Mouse (Mus musculus) heart, embryonic 14.5 days (tissue): ENCODE results near the gene Pros1. TPM values are rescaled to one million over a fixed set of nuclear protein-coding genes. Genes with fewer than 3 reads are reported as not detected.

ENCODE experiments used
- ATAC-seq: fragments of 200-750 bp; cut with Nextera tagmentation; 2 replicates; pipeline ENCODE4 v1.8.0; 2017; ENCODE audit warnings: low read depth, moderate TSS enrichment; ENCODE audit not compliant: insufficient number of reproducible peaks, insufficient read depth, low FRiP score
- H3K27ac ChIP-seq, 2 experiments: fragments of 200-500 bp in 1 of 2; fragments of 300-500 bp in 1 of 2; sonication (generic) in 1 of 2; replicated peaks in 1 of 2; 2 replicates each; pipeline ENCODE4 v1.5.1; 2012 to 2014; ENCODE audit warnings: low read depth in 2 of 2, low read length in 2 of 2, control low read depth in 1 of 2, mild to moderate bottlenecking in 1 of 2, mixed read lengths in 1 of 2; ENCODE audit not compliant: control insufficient read depth in 1 of 2, insufficient read depth in 1 of 2
- H3K27me3 ChIP-seq: fragments of 300-500 bp; sonication (generic); 2 replicates; pipeline ENCODE4 v1.6.1; 2014; ENCODE audit warnings: mild to moderate bottlenecking, low read length, control low read depth; ENCODE audit not compliant: control insufficient read depth, insufficient read depth
- H3K36me3 ChIP-seq: fragments of 300-500 bp; sonication (generic); 2 replicates; pipeline ENCODE4 v1.6.1; 2014; ENCODE audit warnings: mild to moderate bottlenecking, control low read depth, low read length, mixed read lengths; ENCODE audit not compliant: control insufficient read depth, insufficient read depth
- H3K4me1 ChIP-seq, 2 experiments: fragments of 200-500 bp in 1 of 2; fragments of 300-500 bp in 1 of 2; sonication (generic) in 1 of 2; 2 replicates each; pipeline ENCODE4 v1.6.1; 2012 to 2014; ENCODE audit warnings: low read length in 2 of 2, control low read depth in 1 of 2, mixed read lengths in 1 of 2; ENCODE audit not compliant: control insufficient read depth in 2 of 2, insufficient read depth in 2 of 2
- H3K4me2 ChIP-seq: fragments of 300-500 bp; sonication (generic); 2 replicates; pipeline ENCODE4 v1.6.1; 2014; ENCODE audit warnings: mild to moderate bottlenecking, low read length
- H3K4me3 ChIP-seq, 2 experiments: fragments of 200-500 bp in 1 of 2; fragments of 300-500 bp in 1 of 2; sonication (generic) in 1 of 2; 2 replicates each; pipeline ENCODE4 v1.5.1; 2012 to 2014; ENCODE audit warnings: low read length in 2 of 2, mild to moderate bottlenecking in 2 of 2, control low read depth in 1 of 2, low read depth in 1 of 2, moderate library complexity in 1 of 2; ENCODE audit not compliant: control insufficient read depth in 1 of 2, insufficient read depth in 1 of 2
- H3K9ac ChIP-seq: fragments of 300-500 bp; sonication (generic); 2 replicates; pipeline ENCODE4 v1.6.1; 2014; ENCODE audit warnings: mild to moderate bottlenecking, low read length
- H3K9me3 ChIP-seq: fragments of 300-500 bp; sonication (generic); 2 replicates; pipeline ENCODE4 v1.6.1; 2016; ENCODE audit warnings: low read length, control low read depth; ENCODE audit not compliant: control insufficient read depth
- WGBS: fragments of 180-500 bp; shearing (Covaris S2); extraction: QIAGEN DNeasy Blood & Tissue Kit; methylation state at CpG from one replicate; pipeline ENCODE4 v1.1.7; 2014; 5-methylcytosine and 5-hydroxymethylcytosine counted together
- polyA plus RNA-seq: library from polyadenylated mRNA; unstranded; fragments of >200 nt; fragmentation: Nextera tagmentation; extraction: Ambion mirVana; gene quantifications from 2 replicates; pipeline ENCODE4 v1.2.1, GENCODE M21; 2014

The Pros1 gene
- polyA plus RNA-seq, 1 experiment from 2014 or later, result 20.6 TPM

DNA sequence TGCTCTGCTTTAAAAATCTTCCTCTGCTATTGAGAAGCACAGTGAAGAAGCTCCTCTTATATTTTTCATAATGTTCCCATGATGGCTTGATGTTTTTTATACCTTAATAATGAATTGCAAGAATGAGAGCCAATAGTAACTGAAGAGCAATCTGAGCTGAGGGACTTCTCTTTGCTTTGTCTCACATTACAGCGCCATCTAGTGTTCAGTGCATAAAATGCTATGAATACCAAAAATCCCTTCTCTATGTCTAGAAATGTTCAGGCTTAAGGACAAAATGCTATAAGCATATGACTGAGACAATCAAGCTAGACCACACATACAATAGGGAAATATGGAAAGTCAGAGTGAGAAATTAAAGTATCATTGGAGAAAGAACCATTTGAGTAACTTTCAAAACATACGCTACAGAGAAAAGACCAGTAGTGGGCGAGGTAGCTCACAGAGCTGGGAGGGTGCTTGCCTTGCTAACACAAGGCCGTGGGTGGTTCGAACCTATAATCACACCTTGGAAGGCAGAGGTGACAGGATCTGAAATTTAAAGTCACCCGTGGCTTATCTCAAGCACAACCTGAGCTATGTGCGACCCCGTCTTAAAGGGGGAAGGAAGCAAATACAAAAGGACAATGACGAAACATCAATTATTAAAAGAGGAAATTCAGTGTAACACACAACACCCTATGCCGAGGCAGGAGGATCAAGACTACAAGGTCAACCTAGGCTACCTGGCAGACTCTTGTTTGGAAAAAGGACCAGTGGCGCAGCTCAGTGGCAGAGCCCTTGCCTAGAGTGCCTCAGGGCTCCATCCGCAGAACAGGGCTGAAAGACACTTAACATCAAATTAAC is 27.7 kb upstream of the Pros1 start:
- H3K9ac ChIP-seq, result no peak overlapping the region
- ATAC-seq, result no peak
- 68% methylated on average over 12 of the region's 12 CpGs for WGBS

DNA sequence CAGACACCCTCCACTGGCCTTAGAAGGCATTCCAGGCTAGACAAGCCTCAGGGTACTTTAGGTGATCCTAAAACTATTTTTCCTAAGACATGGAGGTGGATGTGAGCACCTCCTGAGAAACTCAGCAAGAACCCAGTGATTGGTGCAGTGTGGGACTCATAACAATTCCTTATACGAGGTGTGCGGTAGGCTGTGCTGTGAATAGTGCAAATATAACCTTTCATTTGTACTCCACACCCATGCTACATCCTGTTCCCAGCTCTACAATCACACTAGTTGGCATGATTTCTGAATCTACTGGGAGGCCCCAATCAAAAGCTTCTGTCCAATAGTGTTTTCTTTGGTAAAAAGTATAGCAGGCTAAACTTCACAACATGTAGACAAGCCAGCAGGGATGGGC is 22.1 kb upstream of the Pros1 start:
- Histone ChIP-seq H3K9me3 (no peaks in the 10 kb centered on the region), H3K36me3 (no peaks in the 10 kb centered on the region; the same call in 1 of the 2 replicates), H3K9ac (no peak overlapping the region), H3K27me3 (no peaks in the 10 kb centered on the region), H3K4me3 (no peak overlapping the region), H3K27ac (no peak overlapping the region), H3K4me1 (no peaks in the 10 kb centered on the region), H3K4me2 (no peak overlapping the region)
- WGBS, result 72% methylated on average over 2 of the region's 2 CpGs
- no peak for ATAC-seq

More for the DNA sequence above, 27.7 kb upstream of the Pros1 start:
- no peaks in the 10 kb centered on the region for H3K27me3 ChIP-seq
- H3K27ac ChIP-seq, result no peak overlapping the region
- H3K4me1 ChIP-seq, result no peaks in the 10 kb centered on the region
- H3K4me2 ChIP-seq, result no peak overlapping the region
- H3K9me3 ChIP-seq, result no peaks in the 10 kb centered on the region
- H3K36me3 ChIP-seq, result peaks cover 2% of the 10 kb centered on the region; the same call in 1 of the 2 replicates
- H3K4me3 ChIP-seq, result no peak overlapping the region

DNA sequence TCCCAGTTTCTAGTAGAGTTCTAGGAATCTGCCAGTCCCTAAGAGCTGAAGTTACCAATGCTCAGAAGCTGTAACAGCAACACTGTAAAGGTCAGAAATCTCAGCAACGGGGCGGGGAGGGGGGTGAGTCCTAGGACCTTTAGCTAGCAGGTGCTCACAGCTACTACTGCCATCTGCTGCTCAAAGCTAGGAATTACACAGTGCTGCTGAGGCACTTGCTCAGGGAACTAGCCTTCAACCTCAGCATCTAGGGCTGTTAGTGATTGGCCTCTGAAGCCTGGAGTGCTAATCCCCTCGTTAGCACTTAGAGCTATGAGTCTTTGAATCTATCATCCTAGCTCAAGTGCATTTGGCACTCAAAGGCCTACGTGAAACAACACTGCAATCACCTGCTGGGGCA is 21.6 kb upstream of the Pros1 start:
- Histone ChIP-seq H3K4me1 (no peaks in the 10 kb centered on the region), H3K27me3 (no peaks in the 10 kb centered on the region), H3K27ac (no peak overlapping the region), H3K4me2 (no peak overlapping the region), H3K9ac (no peak overlapping the region), H3K36me3 (no peaks in the 10 kb centered on the region), H3K4me3 (no peak overlapping the region), H3K9me3 (no peaks in the 10 kb centered on the region)
- ATAC-seq, result no peak
- 21% methylated on average over 4 of the region's 4 CpGs for WGBS

DNA sequence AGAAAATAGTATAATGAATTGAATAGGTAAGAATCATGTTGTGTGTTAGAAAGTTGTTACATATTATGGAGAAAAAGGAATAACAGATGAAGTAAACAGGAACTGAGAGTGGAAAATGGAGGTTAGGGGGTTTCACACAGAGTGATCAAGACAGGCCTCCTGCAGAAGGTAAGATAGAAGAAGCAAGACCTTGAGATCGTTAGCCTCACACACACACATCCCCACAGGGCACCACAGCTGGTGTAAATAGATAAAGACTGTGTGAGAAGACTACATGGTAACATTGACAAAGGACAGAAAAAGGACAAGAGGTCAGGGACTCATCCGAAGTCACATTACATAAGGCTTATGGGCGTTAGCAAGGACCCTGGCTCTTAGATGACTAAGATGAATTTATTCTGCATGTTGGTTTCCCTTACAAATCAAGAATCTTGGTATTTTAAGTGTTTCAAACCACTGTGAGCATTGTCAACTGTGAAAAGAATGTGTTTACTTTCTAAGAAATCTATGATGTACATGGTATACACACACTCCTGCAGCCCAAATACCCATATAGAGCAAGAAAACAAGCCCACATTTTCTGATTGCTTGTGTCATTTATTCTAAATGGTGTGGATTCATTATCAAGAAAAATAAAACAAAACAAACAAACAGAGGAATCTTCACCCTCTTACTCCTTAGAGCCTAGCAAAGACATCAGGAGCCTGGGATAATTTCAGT is 19.9 kb upstream of the Pros1 start:
- Histone ChIP-seq H3K4me2 (no peak overlapping the region), H3K4me1 (no peaks in the 10 kb centered on the region), H3K27ac (no peak overlapping the region), H3K4me3 (no peak overlapping the region), H3K9ac (no peak overlapping the region), H3K9me3 (no peaks in the 10 kb centered on the region), H3K27me3 (no peaks in the 10 kb centered on the region), H3K36me3 (no peaks in the 10 kb centered on the region)
- WGBS, result 38% methylated on average over 3 of the region's 3 CpGs
- ATAC-seq, result no peak

DNA sequence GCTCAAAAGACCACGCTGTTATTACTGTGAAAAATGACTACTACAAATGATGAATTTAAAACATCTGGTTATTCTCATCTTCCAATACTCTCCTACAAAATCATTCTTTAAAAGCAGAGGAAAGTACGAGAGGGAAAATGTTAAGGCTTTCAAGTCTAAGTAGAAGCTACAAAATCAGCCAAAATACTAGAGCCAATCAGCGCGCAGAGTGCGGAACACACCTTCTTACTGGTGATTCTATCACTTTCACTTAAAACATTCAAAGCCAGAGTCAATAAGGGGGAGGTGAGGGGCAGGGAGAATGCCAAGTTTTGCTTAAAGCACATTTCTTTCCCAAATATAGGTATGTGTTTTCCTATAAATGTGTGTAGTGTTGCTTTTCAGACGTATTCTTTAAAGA is 8.8 kb upstream of the Pros1 start:
- no peak for ATAC-seq
- no peak overlapping the region for H3K4me2 ChIP-seq

DNA sequence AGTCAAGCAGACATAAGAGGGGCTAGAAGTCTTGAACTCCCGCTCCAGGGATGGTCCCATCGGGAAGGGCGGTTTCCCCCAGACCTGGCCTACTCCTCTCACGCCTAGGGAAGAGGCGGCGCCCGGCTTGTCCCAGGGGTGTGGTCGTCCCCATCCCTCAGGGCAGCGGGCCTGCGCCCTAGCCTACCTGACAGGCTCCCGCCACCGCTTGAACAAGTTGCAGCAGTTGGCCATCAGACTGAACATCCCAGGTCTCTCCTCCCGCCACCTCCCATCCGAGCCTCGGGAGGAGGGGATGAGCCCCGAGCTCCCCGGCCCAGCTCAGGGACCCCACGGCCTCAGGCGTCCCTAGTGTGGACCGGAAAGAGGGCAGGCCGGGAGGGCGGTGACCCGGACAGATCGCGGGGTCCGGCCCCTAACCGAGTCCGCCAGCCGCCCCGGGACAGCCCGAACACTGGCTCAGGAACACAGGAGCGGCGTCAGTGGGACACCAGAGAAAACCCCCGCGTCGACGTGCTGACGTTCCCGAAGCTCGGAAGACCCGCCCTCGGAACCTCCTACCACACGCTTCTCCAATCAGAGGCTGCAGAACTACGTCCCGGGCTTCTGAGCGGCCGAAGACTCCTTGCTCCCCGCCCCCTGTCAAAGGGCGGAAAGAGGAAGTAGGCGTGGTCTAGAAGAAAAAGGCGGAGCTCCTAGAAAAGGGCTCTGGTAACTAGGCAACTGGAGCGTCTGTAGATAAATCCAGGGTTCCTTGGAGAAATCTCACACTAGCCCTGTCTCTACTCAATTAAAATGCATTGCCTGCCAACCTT is 7.4 kb upstream of the Pros1 start, which contains the start of gene Arl13b:
TSS of gene Arl13b (minus strand) at position 543 of the 815 bp plus-strand sequence.
- Histone ChIP-seq H3K9me3 (no peaks in the 10 kb centered on the region), H3K36me3 (no peaks in the 10 kb centered on the region), H3K27ac (peak within 1 kb of the TSS; percentile 29 to 55), H3K27me3 (no peaks in the 10 kb centered on the region), H3K4me1 (peaks cover 0 to 10% of the 10 kb centered on the region in 2 experiments; a peak in 2 of 4 replicates), H3K4me3 (peak within 1 kb of the TSS; percentile 72 to 88), H3K9ac (peak within 1 kb of the TSS; percentile 81), H3K4me2 (peak within 1 kb of the TSS; percentile 83)
- under 1% methylated on average over 52 of the region's 52 CpGs for WGBS
- peak; percentile 100 for ATAC-seq

More for the DNA sequence above, 8.8 kb upstream of the Pros1 start:
- Histone ChIP-seq H3K36me3 (no peaks in the 10 kb centered on the region), H3K9ac (no peak overlapping the region), H3K27me3 (no peaks in the 10 kb centered on the region), H3K4me3 (no peak overlapping the region), H3K9me3 (no peaks in the 10 kb centered on the region), H3K27ac (no peak overlapping the region), H3K4me1 (peaks cover 0 to 10% of the 10 kb centered on the region in 2 experiments; a peak in 2 of 4 replicates)
- WGBS, result 85% methylated on average over 6 of the region's 6 CpGs
